Mouse (Mus musculus) stomach, embryonic 16.5 days (tissue): ENCODE results near the gene Smtnl2. TPM values are rescaled to one million over a fixed set of nuclear protein-coding genes. Genes with fewer than 3 reads are reported as not detected.

Experiments used
- ATAC-seq: fragments of 200-750 bp; cut with Nextera tagmentation; 2 replicates; pipeline ENCODE4 v1.8.0; 2017; ENCODE audit warnings: moderate number of reproducible peaks, moderate TSS enrichment; ENCODE audit not compliant: insufficient read depth, low FRiP score
- H3K27ac ChIP-seq: fragments of 300-500 bp; sonication (generic); 2 replicates; pipeline ENCODE4 v1.5.1; 2014; ENCODE audit warnings: low read length
- H3K27me3 ChIP-seq: fragments of 300-500 bp; sonication (generic); 2 replicates; pipeline ENCODE4 v1.6.1; 2014; ENCODE audit warnings: low read length, control low read depth, mixed read lengths; ENCODE audit not compliant: control insufficient read depth, insufficient read depth
- H3K36me3 ChIP-seq: fragments of 300-500 bp; sonication (generic); 2 replicates; pipeline ENCODE4 v1.6.1; 2014; ENCODE audit warnings: low read length; ENCODE audit not compliant: control insufficient read depth, insufficient read depth
- H3K4me1 ChIP-seq: fragments of 300-500 bp; sonication (generic); 2 replicates; pipeline ENCODE4 v1.6.1; 2014; ENCODE audit warnings: low read length, control low read depth, mixed read lengths; ENCODE audit not compliant: control insufficient read depth, insufficient read depth
- H3K4me2 ChIP-seq: fragments of 300-500 bp; sonication (generic); 2 replicates; pipeline ENCODE4 v1.6.1; 2014; ENCODE audit warnings: low read depth, low read length, mixed read lengths
- H3K4me3 ChIP-seq: fragments of 300-500 bp; sonication (generic); replicated peaks from 2 replicates; pipeline ENCODE4 v1.5.1; 2014; ENCODE audit warnings: mild to moderate bottlenecking, low read length
- H3K9ac ChIP-seq: fragments of 300-500 bp; sonication (generic); 2 replicates; pipeline ENCODE4 v1.6.1; 2014; ENCODE audit warnings: low read length
- H3K9me3 ChIP-seq: fragments of 300-500 bp; sonication (generic); replicated peaks from 2 replicates; pipeline ENCODE4 v1.6.1; 2016; ENCODE audit warnings: low read length, control low read depth; ENCODE audit not compliant: control insufficient read depth
- WGBS: fragments of 180-500 bp; shearing (Covaris S2); extraction: QIAGEN DNeasy Blood & Tissue Kit; methylation state at CpG from one replicate; pipeline ENCODE4 v1.1.7; 2014; 5-methylcytosine and 5-hydroxymethylcytosine counted together
- polyA plus RNA-seq: library from polyadenylated mRNA; unstranded; fragments of >200 nt; fragmentation: Nextera tagmentation; extraction: Ambion mirVana; gene quantifications from 2 replicates; pipeline ENCODE4 v1.2.1, GENCODE M21; 2015

Smtnl2 gene
- polyA plus RNA-seq, 1 experiment from 2014 or later = 46.2 TPM

DNA sequence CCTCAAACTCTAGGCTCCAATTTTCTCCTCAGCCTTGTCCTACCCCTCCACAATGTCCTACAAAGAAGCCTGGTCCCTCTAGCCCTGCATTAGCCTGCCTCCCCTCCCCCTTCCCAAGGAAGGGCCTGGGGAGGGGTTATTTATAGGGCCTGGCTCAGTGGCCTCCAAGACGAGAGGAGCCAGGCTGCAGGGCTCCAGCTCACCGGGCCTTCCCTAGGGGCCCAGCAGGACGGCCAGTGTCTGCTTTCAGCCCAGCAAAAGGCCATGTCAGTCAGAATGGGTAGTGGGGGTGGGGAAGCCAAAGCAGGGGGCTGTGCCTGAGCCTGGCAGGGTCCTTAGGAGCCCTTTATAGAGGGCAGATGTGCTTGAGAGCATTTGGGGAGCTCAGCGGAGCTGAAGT lies 5.9 kb upstream of the Smtnl2 start:
- Histone ChIP-seq H3K27ac (no peak overlapping the region), H3K4me3 (no peak overlapping the region), H3K9me3 (no peaks in the 10 kb centered on the region), H3K36me3 (no peaks in the 10 kb centered on the region), H3K27me3 (no peaks in the 10 kb centered on the region), H3K4me2 (no peak overlapping the region), H3K4me1 (peaks cover 7% of the 10 kb centered on the region), H3K9ac (no peak overlapping the region)
- WGBS = 31% methylated on average over 4 of the region's 4 CpGs
- ATAC-seq = no peak

- ATAC-seq = no peak
- H3K9me3 ChIP-seq = no peaks in the 10 kb centered on the region
- 71% methylated on average over 5 of the region's 5 CpGs for WGBS
Observed at GRCm38 (mm10) chr11:72416666-72417065, 5.2 kb upstream of the Smtnl2 start.

DNA sequence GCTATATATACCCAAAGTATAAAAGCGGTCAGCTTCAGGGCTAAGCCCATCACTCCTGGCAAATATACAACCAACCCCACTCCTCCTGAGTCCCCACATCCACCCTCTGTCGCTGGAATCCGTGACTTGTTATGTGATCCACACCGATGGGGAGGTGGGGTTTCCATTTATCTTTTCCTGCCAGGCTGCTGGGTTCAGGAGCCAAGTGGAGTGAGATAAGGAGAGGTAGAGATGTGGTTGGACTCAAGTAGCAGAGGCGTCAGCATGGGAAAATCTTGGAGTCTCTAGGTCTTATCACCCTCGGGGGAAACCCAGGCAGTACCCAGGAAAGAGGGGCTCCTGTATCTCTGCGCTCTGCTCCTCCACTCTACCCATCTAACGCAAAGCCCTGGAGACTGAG lies 3.6 kb upstream of the Smtnl2 start:
- 57% methylated on average over 8 of the region's 8 CpGs for WGBS
- H3K4me3 ChIP-seq = no peak overlapping the region
- H3K27me3 ChIP-seq = no peaks in the 10 kb centered on the region
- no peak overlapping the region for H3K27ac ChIP-seq
- no peaks in the 10 kb centered on the region for H3K36me3 ChIP-seq
- H3K9me3 ChIP-seq = no peaks in the 10 kb centered on the region
- peaks cover 13% of the 10 kb centered on the region for H3K4me1 ChIP-seq
- no peak for ATAC-seq
- no peak overlapping the region for H3K4me2 ChIP-seq
- no peak overlapping the region for H3K9ac ChIP-seq

More at GRCm38 (mm10) chr11:72416666-72417065, 5.2 kb upstream of the Smtnl2 start:
- Histone ChIP-seq H3K4me2 (no peak overlapping the region), H3K9ac (no peak overlapping the region), H3K4me3 (no peak overlapping the region), H3K36me3 (no peaks in the 10 kb centered on the region), H3K27me3 (no peaks in the 10 kb centered on the region), H3K27ac (no peak overlapping the region), H3K4me1 (peaks cover 13% of the 10 kb centered on the region)

- no peaks in the 10 kb centered on the region for H3K36me3 ChIP-seq
- H3K9me3 ChIP-seq = no peaks in the 10 kb centered on the region
- peaks cover 28% of the 10 kb centered on the region for H3K4me1 ChIP-seq
- H3K4me2 ChIP-seq = no peak overlapping the region
- no peak for ATAC-seq
- H3K9ac ChIP-seq = no peak overlapping the region
- WGBS = 57% methylated on average over 5 of the region's 5 CpGs
- H3K4me3 ChIP-seq = no peak overlapping the region
- no peak overlapping the region for H3K27ac ChIP-seq
- H3K27me3 ChIP-seq = no peaks in the 10 kb centered on the region
Observed at GRCm38 (mm10) chr11:72413601-72414190, 2.2 kb upstream of the Smtnl2 start.

DNA sequence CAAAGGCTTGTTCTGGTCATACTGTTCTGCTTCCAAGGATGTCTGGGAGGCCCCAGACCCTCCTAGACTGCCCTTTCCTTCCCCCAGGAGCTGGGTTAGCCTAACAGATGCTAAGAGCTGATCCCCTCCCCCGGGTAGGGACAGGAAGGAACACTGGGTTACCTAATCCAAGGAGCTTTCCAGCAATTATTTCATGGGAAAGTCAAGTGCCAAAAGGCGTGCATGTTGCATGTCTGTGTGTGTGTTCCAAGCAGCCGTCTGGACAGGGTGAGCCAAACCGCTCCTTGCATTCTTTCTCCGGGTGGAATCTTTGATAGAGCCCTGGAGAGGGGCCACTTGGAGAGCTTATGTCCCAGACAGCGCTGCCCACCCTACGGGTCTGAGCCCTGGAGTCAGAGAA lies 1.5 kb upstream of the Smtnl2 start:
- Histone ChIP-seq H3K36me3 (no peaks in the 10 kb centered on the region), H3K27ac (no peak overlapping the region), H3K4me2 (no peak overlapping the region), H3K4me1 (peaks cover 34% of the 10 kb centered on the region), H3K9ac (no peak overlapping the region), H3K4me3 (no peak overlapping the region), H3K9me3 (no peaks in the 10 kb centered on the region), H3K27me3 (no peaks in the 10 kb centered on the region)
- ATAC-seq = no peak
- WGBS = 68% methylated on average over 7 of the region's 7 CpGs

- Histone ChIP-seq H3K36me3 (no peaks in the 10 kb centered on the region), H3K4me2 (peak overlapping the region; percentile 95), H3K9ac (peak overlapping the region; percentile 84), H3K4me1 (peaks cover 44% of the 10 kb centered on the region), H3K27me3 (no peaks in the 10 kb centered on the region), H3K27ac (0 out of 2 replicates have a peak overlapping the region, but pooled peaks have one; percentile 2), H3K9me3 (no peaks in the 10 kb centered on the region), H3K4me3 (peak overlapping the region; percentile 82)
- WGBS = 17% methylated on average over 9 of the region's 9 CpGs
- ATAC-seq = 0 out of 2 replicates have a peak, but pooled peaks have one; percentile 0
Observed at GRCm38 (mm10) chr11:72411945-72412344, 432 bp upstream of the Smtnl2 start.

- Histone ChIP-seq H3K9me3 (no peaks in the 10 kb centered on the region), H3K27ac (peak overlapping the region; percentile 87), H3K27me3 (no peaks in the 10 kb centered on the region), H3K9ac (peak overlapping the region; percentile 84), H3K4me1 (peaks cover 54% of the 10 kb centered on the region), H3K36me3 (no peaks in the 10 kb centered on the region), H3K4me2 (peak overlapping the region; percentile 95), H3K4me3 (peak overlapping the region; percentile 82)
- 3% methylated on average over 25 of the region's 25 CpGs for WGBS
- no peak for ATAC-seq
Observed at GRCm38 (mm10) chr11:72410521-72411092, 906 bp downstream of the Smtnl2 start.

- H3K4me3 ChIP-seq = peak overlapping the region; percentile 82
- peak overlapping the region; percentile 84 for H3K9ac ChIP-seq
- no peaks in the 10 kb centered on the region for H3K36me3 ChIP-seq
- H3K9me3 ChIP-seq = no peaks in the 10 kb centered on the region
- 0 out of 2 replicates have a peak overlapping the region, but pooled peaks have one; percentile 5 for H3K27ac ChIP-seq
- H3K4me2 ChIP-seq = peak overlapping the region; percentile 95
- peaks cover 55% of the 10 kb centered on the region for H3K4me1 ChIP-seq
- no peaks in the 10 kb centered on the region for H3K27me3 ChIP-seq
- no peak for ATAC-seq
- 62% methylated on average over 12 of the region's 12 CpGs for WGBS
Observed at GRCm38 (mm10) chr11:72409649-72410385, 1.7 kb downstream of the Smtnl2 start.
